Mouse (Mus musculus) hindbrain, embryonic 14.5 days (tissue): ENCODE measurements at regions not wholly inside any gene's neighbourhood (a gene's known extent, or its start where the extent isn't known, plus 50 kb on each side); places are given as distances from the start of the nearest gene placed in this dataset. TPM values are rescaled to one million over a fixed set of nuclear protein-coding genes. Genes with fewer than 3 reads are reported as not detected.
"Not testable (repeated sequence)": the region's sequence is repeated elsewhere in the genome, so short reads cannot be mapped to it uniquely, and the experiment has no call there.

Source experiments
- ATAC-seq: fragments of 200-750 bp; cut with Nextera tagmentation; 2 replicates; pipeline ENCODE4 v1.8.0; 2017; ENCODE audit warnings: moderate number of reproducible peaks, mild to moderate bottlenecking, moderate TSS enrichment, moderate library complexity; ENCODE audit not compliant: low FRiP score
- DNase-seq: peaks from one replicate; pipeline ENCODE4 v3.0.0-alpha.2; 2015; ENCODE audit warnings: low spot score
- H3K27ac ChIP-seq: fragments of 300-500 bp; sonication (generic); 2 replicates; pipeline ENCODE4 v1.5.1; 2014; ENCODE audit warnings: mild to moderate bottlenecking, moderate library complexity
- H3K27me3 ChIP-seq: fragments of 300-500 bp; sonication (generic); 2 replicates; pipeline ENCODE4 v1.6.1; 2014; ENCODE audit warnings: mild to moderate bottlenecking, low read length, mixed read lengths; ENCODE audit not compliant: control insufficient read depth, insufficient read depth
- H3K36me3 ChIP-seq: fragments of 300-500 bp; sonication (generic); replicated peaks from 2 replicates; pipeline ENCODE4 v1.6.1; 2014; ENCODE audit not compliant: control insufficient read depth, insufficient read depth
- H3K4me1 ChIP-seq: fragments of 300-500 bp; sonication (generic); replicated peaks from 2 replicates; pipeline ENCODE4 v1.6.1; 2014; ENCODE audit warnings: antibody characterized with exemption, low read length, mixed read lengths; ENCODE audit not compliant: control insufficient read depth, insufficient read depth
- H3K4me2 ChIP-seq: fragments of 300-500 bp; sonication (generic); replicated peaks from 2 replicates; pipeline ENCODE4 v1.6.1; 2014; ENCODE audit warnings: mild to moderate bottlenecking, moderate library complexity
- H3K4me3 ChIP-seq: fragments of 300-500 bp; sonication (generic); replicated peaks from 2 replicates; pipeline ENCODE4 v1.5.1; 2014; ENCODE audit warnings: mild to moderate bottlenecking, low read length
- H3K9ac ChIP-seq: fragments of 300-500 bp; sonication (generic); 2 replicates; pipeline ENCODE4 v1.6.1; 2014
- H3K9me3 ChIP-seq: fragments of 300-500 bp; sonication (generic); 2 replicates; pipeline ENCODE4 v1.6.1; 2016; ENCODE audit warnings: low read length; ENCODE audit not compliant: control insufficient read depth
- WGBS: fragments of 180-500 bp; shearing (Covaris S2); extraction: QIAGEN DNeasy Blood & Tissue Kit; methylation state at CpG from one replicate; pipeline ENCODE4 v1.1.7; 2014; 5-methylcytosine and 5-hydroxymethylcytosine counted together
- microRNA counts: library from miRNA; unstranded; fragments of <30 nt; microRNA quantifications from one replicate; lab custom pipeline; 2016
- microRNA-seq: library from miRNA; unstranded; fragments of <30 nt; microRNA quantifications from one replicate; pipeline ENCODE4, GENCODE M21; 2016

DNA sequence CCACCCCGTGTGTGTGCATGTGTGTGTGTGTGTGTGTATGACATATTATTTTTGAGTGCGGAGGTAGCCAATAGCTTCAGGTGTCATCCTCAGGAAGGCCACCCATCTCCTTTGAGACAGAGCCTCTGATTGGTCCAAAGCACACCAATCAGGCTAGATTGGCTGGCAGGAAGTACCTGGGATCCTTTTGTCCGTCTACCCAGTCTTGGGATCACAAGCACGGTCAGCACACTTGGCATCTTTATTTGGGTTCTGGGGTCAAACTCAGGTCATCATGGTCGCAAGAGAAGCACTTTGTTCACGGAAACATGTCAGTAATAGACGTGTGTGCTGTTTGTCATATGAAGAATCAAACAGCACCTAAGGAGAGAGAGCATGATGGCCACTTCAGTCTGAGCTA lies 68.9 kb upstream of the Acpp start:
- Histone ChIP-seq H3K4me3 (no peak overlapping the region), H3K27ac (no peak overlapping the region), H3K27me3 (peaks cover 12% of the 10 kb centered on the region), H3K4me1 (peaks cover 20% of the 10 kb centered on the region), H3K9ac (no peak overlapping the region), H3K4me2 (no peak overlapping the region), H3K36me3 (no peaks in the 10 kb centered on the region), H3K9me3 (no peaks in the 10 kb centered on the region)
- no peak for ATAC-seq
- 76% methylated on average over 7 of the region's 7 CpGs for WGBS
- no peak for DNase-seq

DNA sequence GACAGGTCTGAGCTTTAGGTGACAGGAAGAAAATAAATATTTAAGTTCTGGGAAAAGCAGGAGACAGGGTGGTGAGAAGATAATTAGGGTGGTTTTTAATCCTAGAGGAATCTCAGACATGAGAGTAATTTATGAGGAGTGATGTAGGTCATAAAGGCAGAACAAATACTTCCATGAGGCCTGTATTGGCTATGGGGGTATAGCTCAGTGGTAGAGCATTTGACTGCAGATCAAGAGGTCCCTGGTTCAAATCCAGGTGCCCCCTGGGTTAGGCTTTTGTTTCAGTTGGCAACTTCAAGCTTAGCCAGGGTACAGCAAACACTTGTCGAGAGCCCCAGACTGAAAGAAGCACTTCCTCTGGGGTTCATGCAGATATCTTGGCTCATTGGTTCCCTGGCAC lies 66.3 kb upstream of the Acpp start:
- WGBS: 70% methylated on average over 1 of the region's 1 CpGs
- Histone ChIP-seq H3K9me3 (no peaks in the 10 kb centered on the region), H3K4me1 (peaks cover 10% of the 10 kb centered on the region; the same call in 1 of the 2 replicates), H3K36me3 (no peaks in the 10 kb centered on the region), H3K4me3 (no peak overlapping the region), H3K9ac (no peak overlapping the region), H3K27ac (no peak overlapping the region), H3K4me2 (no peak overlapping the region), H3K27me3 (peaks cover 12% of the 10 kb centered on the region)
- no peak for DNase-seq
- ATAC-seq: no peak

DNA sequence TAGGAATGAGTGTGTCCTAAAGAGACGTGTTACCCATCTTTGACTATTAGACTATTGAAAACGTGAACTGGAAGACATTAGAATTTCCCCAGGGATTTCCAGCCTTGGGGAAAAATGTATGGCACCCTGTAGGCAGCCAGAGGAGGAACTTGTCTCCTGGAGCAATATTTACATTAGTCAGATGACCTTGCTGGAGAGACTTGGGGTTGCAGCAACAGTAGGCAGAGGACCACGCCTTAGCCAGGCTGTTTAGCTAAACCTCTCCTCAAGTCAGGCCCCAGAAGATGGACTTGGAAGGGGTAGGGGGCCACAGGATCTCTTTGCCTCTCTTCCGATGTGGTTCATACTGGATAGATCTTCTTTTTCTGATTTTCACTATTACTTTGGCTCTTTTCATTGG lies 64.1 kb upstream of the Acpp start:
- no peak for ATAC-seq
- Histone ChIP-seq H3K4me3 (no peak overlapping the region), H3K9me3 (no peaks in the 10 kb centered on the region), H3K36me3 (no peaks in the 10 kb centered on the region), H3K4me1 (no peaks in the 10 kb centered on the region), H3K27me3 (no peaks in the 10 kb centered on the region), H3K9ac (no peak overlapping the region), H3K4me2 (no peak overlapping the region), H3K27ac (no peak overlapping the region)
- 87% methylated on average over 4 of the region's 4 CpGs for WGBS
- DNase-seq: no peak

DNA sequence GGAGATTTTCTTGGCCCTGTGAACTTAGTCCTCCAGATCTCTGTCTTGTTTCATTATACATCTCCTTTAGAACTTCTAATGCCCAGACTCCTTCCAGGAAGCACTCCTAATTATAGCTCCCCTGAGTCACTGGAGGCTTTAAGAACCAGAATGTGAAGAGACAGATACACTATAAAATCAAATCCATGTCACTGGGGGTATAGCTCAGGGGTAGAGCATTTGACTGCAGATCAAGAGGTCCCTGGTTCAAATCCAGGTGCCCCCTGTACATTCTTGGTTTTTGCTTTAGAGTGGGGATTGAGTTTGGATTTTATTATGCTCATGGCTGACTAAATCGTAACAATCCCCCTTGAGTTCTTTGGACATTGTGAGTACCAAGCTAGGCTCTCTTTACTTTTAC lies 62.4 kb upstream of the Acpp start:
- H3K27me3 ChIP-seq: no peaks in the 10 kb centered on the region
- WGBS: 92% methylated on average over 1 of the region's 1 CpGs
- H3K4me1 ChIP-seq: no peaks in the 10 kb centered on the region
- ATAC-seq (no peak), DNase-seq (no peak)
- no peak overlapping the region for H3K4me3 ChIP-seq
- H3K36me3 ChIP-seq: no peaks in the 10 kb centered on the region
- H3K9me3 ChIP-seq: no peaks in the 10 kb centered on the region
- no peak overlapping the region for H3K4me2 ChIP-seq
- H3K27ac ChIP-seq: no peak overlapping the region
- no peak overlapping the region for H3K9ac ChIP-seq

DNA sequence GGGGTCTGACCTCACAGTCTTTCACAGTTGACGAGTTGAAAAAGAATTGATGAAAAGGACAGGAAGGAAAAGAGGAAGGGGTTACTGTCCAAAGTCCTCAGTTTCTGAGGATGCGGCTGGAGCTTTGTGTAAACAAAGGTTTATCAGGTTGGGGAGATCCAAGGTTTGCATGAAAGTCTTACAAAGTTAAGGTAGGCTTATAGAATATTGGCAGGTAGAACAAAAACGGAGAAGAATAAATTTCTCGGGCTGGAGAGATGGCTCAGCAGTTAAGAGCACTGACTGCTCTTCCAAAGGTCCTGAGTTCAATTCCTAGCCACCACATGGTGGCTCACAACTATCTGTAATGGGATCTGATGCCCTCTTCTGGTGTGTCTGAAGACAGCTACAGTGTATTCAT lies 60.9 kb upstream of the Acpp start:
- not testable (repeated sequence) for H3K4me2 ChIP-seq, H3K27me3 ChIP-seq, H3K9ac ChIP-seq, H3K9me3 ChIP-seq, H3K4me1 ChIP-seq, H3K4me3 ChIP-seq, DNase-seq, H3K36me3 ChIP-seq, ATAC-seq, H3K27ac ChIP-seq
- 78% methylated on average over 4 of the region's 4 CpGs for WGBS

DNA sequence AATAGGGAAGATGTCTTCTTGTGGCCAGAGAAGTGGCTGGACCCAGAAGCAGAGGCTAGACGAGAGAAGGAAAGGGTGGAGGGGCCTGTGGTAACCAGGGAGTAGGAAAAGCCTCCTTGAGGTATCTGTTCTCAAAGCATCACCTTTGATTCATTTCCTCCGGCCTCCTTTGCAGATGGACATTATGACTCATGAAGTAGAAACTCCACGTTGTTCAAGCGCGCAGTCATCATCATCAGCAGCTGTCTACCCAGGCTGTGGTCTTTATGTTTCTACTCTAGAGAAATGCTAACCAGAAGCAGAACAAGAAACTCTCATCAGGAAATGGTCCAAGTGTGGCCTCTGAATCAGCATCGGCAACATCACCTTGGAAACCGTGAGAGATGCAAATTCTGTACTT lies 50.3 kb upstream of the Acpp start:
- Histone ChIP-seq H3K4me1 (no peaks in the 10 kb centered on the region), H3K9ac (no peak overlapping the region), H3K9me3 (no peaks in the 10 kb centered on the region), H3K27me3 (no peaks in the 10 kb centered on the region), H3K27ac (no peak overlapping the region), H3K4me2 (no peak overlapping the region), H3K36me3 (no peaks in the 10 kb centered on the region), H3K4me3 (no peak overlapping the region)
- no peak for DNase-seq
- no peak for ATAC-seq
- 90% methylated on average over 7 of the region's 7 CpGs for WGBS

MicroRNA genes in the stretch of these regions (microRNA counts, 519-probe panel; counts per million panel counts)
- microRNA mmu-miR-2136 (lab: Ali Mortazavi, UCI): not detected

Small RNA genes lying in the stretch of these regions (microRNA-seq; reads per million reads assigned to microRNA genes)
- not detected for gene Mir2136
